Mouse (Mus musculus): ENCODE results near the gene Phlda2.

DNA sequence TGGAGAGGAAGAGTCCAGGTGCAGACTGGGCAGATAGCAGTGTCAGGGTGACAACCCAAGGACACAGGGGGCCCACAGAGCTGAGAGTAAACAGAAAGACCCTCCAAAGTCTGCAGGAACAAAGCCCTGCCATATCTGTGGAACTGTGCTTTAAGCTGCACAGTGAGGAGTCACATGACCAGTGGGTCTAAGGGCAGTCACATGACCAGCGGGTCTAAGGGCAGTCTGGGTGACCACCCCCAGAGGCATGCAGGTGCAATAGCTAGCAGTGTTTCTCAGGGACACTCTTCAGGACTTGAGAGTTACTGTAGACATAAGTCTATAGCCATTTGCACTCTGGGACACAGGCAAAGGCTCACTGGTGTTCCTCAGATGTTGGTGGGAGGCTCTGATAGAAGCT is 6.6 kb upstream of the Phlda2 start:
- TF ChIP-seq CTCF (conservative IDR thresholded peaks at IDR 0.05; ENCODE audit: low read length) (no peak), POU5F1 (IDR thresholded peaks at IDR 0.05; ENCODE audit: borderline replicate concordance, low read length) (no peak), NANOG (IDR thresholded peaks at IDR 0.05; ENCODE audit: borderline replicate concordance, low read length) (no peak)

All from E14TG2a.4 (cell line).